Mouse (Mus musculus): ENCODE data around the gene Tle3.
A peak's percentile ranks its signal among the peaks of the same experiment; 100 is the strongest.

Tle3 gene

GRCm38 (mm10) chr9:61398160-61398559, 26.0 kb downstream of the Tle3 start:
- DNase-seq: no peak

GRCm38 (mm10) chr9:61400132-61400531, 28.0 kb downstream of the Tle3 start:
- DNase-seq: no peak

DNA sequence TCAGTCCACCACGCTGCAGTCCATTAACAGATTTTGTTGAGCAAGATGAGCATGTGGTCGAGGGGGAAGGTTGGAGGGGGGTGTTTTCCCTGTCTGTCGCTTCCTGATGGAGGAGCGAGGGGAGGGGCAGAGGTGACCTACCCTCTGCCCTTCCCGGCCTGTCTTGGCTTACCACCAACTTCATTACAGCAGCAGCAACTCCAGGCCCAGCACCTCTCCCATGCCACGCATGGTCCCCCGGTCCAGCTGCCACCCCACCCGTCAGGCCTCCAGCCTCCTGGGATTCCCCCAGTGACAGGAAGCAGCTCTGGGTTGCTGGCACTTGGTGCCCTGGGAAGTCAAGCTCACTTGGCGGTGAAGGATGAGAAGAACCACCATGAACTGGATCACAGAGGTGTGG, 29.5 kb downstream of the Tle3 start:
- no peak for DNase-seq

DNA sequence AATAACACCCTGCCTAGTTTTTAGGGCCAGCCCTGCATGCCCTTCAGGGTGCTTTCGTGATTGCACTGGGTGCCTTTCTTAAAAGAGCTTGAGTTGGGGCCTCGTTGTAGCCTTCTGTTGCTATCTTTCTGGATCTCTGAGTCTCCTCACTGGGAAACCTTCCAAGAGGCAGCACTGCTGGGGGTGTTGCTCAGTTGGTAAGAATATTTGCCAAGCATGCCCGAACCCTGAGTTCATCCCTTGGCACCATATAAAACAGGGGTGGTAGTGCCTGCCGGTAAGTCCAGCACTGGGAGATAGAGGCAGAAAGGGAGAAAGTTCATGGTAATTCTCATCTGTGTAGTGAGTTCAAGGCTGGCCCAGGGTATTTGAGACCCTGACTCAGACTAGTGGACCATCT, 30.1 kb downstream of the Tle3 start:
- DNase-seq: no peak

DNA sequence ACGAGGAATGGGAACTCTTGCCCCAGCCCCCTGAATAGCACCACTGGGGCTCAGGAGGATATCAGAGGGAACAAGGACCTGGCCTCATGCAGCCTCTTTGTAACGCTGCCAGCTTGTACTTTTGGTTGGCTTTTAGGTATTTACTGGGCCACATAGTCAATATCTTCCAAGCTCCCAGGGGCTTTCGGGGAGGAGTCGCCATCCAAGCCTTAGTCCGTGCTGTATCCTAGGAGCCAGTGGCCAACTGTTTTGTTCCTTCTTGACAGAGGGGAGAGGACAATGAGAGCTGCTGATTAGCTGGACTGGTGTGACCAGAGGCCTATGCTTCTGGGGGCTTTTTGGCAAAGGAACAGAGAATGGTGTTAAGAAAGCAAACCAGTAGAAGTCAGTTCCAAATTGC, 30.6 kb downstream of the Tle3 start:
- DNase-seq: no peak

- DNase-seq: no peak
These were observed 31.9 kb downstream of the Tle3 start for GRCm38 (mm10) chr9:61403866-61404614.

- DNase-seq: no peak
These were observed 32.4 kb downstream of the Tle3 start for GRCm38 (mm10) chr9:61404615-61404980.

- DNase-seq: peak; percentile 64
These were observed 32.9 kb downstream of the Tle3 start for GRCm38 (mm10) chr9:61404998-61405621.

DNA sequence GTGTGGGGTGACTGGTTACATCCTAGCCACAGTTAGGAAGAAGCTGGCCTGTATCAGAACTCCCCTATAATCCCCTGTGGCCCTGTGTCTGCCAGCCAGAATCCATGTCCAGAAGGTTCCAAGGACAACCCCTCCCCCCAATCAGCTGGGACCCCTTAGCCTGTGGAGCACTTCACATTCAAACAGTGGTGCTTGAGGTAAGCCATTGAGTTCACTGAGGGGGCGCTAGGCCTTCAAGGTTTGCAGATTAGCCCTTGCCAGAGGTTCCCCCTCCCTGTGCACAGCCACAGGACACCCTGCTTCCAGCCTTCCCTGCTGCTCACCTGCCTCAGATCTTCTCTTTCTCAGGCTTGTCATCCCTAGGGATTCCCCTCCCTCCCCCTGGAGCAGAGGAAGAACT, 34.2 kb downstream of the Tle3 start:
- no peak for DNase-seq

GRCm38 (mm10) chr9:61409046-61409445, 36.9 kb downstream of the Tle3 start:
- no peak for DNase-seq

- DNase-seq: no peak
These were observed 41.7 kb downstream of the Tle3 start for GRCm38 (mm10) chr9:61413665-61414456.

- no peak for DNase-seq
These were observed 44.4 kb downstream of the Tle3 start for GRCm38 (mm10) chr9:61416571-61416970.

GRCm38 (mm10) chr9:61421626-61422025, 49.5 kb downstream of the Tle3 start:
- DNase-seq: no peak

GRCm38 (mm10) chr9:61424245-61424644, 52.1 kb downstream of the Tle3 start:
- DNase-seq: peak; percentile 17

GRCm38 (mm10) chr9:61426493-61426892, 54.3 kb downstream of the Tle3 start:
- DNase-seq: no peak

DNA sequence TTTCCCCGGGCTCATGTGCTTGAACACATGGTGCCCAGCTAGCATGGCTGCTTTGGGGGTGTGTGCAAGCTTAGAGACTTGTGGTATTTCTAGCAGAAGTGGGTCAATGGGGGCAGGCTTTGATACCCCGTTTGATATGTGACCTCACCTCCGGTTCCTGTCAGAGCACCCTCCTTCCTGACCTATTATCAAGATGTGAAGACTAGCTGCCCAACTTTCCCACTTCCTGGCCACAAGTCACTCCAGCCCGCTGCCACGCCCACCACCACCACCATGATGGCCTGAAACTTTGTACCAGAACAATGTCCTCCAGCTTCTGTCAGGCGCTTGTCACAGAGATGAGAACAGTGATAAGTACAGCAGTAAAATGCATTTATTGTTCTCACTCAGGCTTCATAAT, 54.9 kb downstream of the Tle3 start:
- no peak for DNase-seq

- DNase-seq: no peak
These were observed 55.7 kb downstream of the Tle3 start for GRCm38 (mm10) chr9:61427901-61428300.

DNA sequence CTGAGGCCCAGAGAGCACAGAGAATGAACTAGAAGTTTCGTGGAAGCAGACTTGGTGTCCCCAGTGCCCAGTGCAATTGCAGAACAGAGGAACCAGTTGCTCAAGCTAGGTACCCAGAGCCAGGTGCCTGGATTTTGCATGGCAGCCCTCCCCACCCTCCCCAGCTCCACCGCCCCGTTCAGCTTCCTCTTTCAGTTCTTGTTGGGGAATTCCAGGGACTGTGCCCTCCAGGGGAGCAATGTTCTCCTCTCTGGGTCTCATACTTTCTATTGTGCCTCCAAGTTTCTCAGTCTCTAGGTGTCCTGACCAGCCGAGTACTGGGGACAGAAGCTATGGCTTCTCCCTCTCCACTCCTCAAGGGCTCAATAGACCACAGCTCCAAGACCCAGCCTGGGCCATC, 59.7 kb downstream of the Tle3 start:
- DNase-seq: no peak

DNA sequence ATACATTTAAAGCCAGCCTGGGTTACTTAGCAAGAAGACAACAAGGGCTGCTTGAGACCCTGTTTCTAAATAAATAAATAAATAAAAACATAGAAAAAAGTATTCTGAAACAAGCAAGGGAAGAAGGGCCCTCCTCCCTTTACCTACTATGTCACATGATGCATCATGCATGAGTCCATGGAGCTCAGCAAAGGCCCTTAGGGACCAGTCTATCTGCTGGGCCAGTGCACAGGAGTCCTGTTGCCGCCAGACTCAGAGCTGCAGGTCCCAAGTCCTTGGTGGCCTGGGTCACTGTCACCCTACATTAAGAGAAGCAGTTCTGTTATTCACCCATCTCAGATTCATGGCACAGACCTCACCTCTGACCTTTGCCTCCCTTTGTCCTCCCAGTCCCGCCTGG, 61.0 kb downstream of the Tle3 start:
- no peak for DNase-seq

- no peak for DNase-seq
These were observed 61.9 kb downstream of the Tle3 start for GRCm38 (mm10) chr9:61434062-61434461.

- DNase-seq: peak; percentile 80
These were observed 63.2 kb downstream of the Tle3 start for GRCm38 (mm10) chr9:61435191-61435989.

DNA sequence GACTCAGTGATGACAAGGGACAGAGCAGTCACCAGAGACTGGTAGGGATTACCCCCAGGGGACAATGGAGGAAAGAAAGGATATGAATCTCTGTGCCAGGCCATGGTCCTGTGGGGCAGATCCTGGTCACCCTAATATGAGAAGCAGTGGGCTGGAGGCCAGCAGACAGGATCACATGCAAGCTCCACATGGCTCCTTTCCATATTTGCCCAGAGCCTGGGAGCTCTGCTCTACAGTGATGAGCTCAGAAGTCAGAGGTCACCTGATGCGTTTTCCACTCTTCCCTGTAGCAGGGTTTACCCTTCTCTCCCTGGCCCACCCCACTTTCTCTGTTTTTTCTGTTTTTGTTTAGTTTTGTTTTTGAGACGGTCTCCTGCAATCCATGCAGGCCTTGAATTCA, 63.9 kb downstream of the Tle3 start:
- peak; percentile 47 for DNase-seq

GRCm38 (mm10) chr9:61436761-61437160, 64.6 kb downstream of the Tle3 start:
- DNase-seq: peak; percentile 63
